Mouse (Mus musculus): ENCODE measurements at regions not wholly inside any gene's neighbourhood (a gene's known extent, or its start where the extent isn't known, plus 50 kb on each side); places are given as distances from the start of the nearest gene placed in this dataset.
A peak's percentile ranks its signal among the peaks of the same experiment; 100 is the strongest.

- Histone ChIP-seq H3K4me2 (no peak overlapping the region), H3K27me3 (replicated peaks) (no peaks in the 10 kb centered on the region), H3K36me3 (no peaks in the 10 kb centered on the region), H3K4me3 (replicated peaks) (no peak overlapping the region), H3K4me1 (no peaks in the 10 kb centered on the region), H3K9ac (replicated peaks) (no peak overlapping the region), H3K27ac (replicated peaks) (no peak overlapping the region), H3K9me3 (replicated peaks) (no peaks in the 10 kb centered on the region)
- ATAC-seq (ENCODE audit: low FRiP score), result no peak
- 42% methylated on average over 1 of the region's 1 CpGs for WGBS
These were observed 707.5 kb upstream of the Mdga2 start for GRCm38 (mm10) chr12:67929842-67930241.

- H3K9ac ChIP-seq (replicated peaks), result no peak overlapping the region
- H3K36me3 ChIP-seq, result no peaks in the 10 kb centered on the region
- no peak overlapping the region for H3K4me3 ChIP-seq (replicated peaks)
- no peaks in the 10 kb centered on the region for H3K27me3 ChIP-seq (replicated peaks)
- peak; percentile 76 for ATAC-seq (ENCODE audit: low FRiP score)
- no peaks in the 10 kb centered on the region for H3K4me1 ChIP-seq
- H3K27ac ChIP-seq (replicated peaks), result no peak overlapping the region
- H3K4me2 ChIP-seq, result no peak overlapping the region
- WGBS, result 28% methylated on average over 4 of the region's 4 CpGs
- no peaks in the 10 kb centered on the region for H3K9me3 ChIP-seq (replicated peaks)
These were observed 692.3 kb upstream of the Mdga2 start for GRCm38 (mm10) chr12:67914603-67915002.

- WGBS, result 71% methylated on average over 2 of the region's 2 CpGs
- H3K9me3 ChIP-seq (replicated peaks), result no peaks in the 10 kb centered on the region
- H3K4me3 ChIP-seq (replicated peaks), result no peak overlapping the region
- H3K27me3 ChIP-seq (replicated peaks), result no peaks in the 10 kb centered on the region
- H3K27ac ChIP-seq (replicated peaks), result no peak overlapping the region
- H3K36me3 ChIP-seq, result no peaks in the 10 kb centered on the region
- no peak overlapping the region for H3K9ac ChIP-seq (replicated peaks)
- H3K4me1 ChIP-seq, result no peaks in the 10 kb centered on the region
- H3K4me2 ChIP-seq, result no peak overlapping the region
- ATAC-seq (ENCODE audit: low FRiP score), result no peak
These were observed 664.9 kb upstream of the Mdga2 start for GRCm38 (mm10) chr12:67887296-67887695.

- Histone ChIP-seq H3K9ac (replicated peaks) (no peak overlapping the region), H3K4me1 (no peaks in the 10 kb centered on the region), H3K9me3 (replicated peaks) (no peaks in the 10 kb centered on the region), H3K4me2 (no peak overlapping the region), H3K36me3 (no peaks in the 10 kb centered on the region), H3K4me3 (replicated peaks) (no peak overlapping the region), H3K27me3 (replicated peaks) (no peaks in the 10 kb centered on the region), H3K27ac (replicated peaks) (no peak overlapping the region)
- 55% methylated on average over 2 of the region's 2 CpGs for whole genome bisulfite sequencing
- no peak for ATAC-seq (ENCODE audit: low FRiP score)
These were observed 640.3 kb upstream of the Mdga2 start for GRCm38 (mm10) chr12:67862615-67863014.

- Histone ChIP-seq H3K4me2 (no peak overlapping the region), H3K9me3 (replicated peaks) (no peaks in the 10 kb centered on the region), H3K4me1 (no peaks in the 10 kb centered on the region), H3K27ac (replicated peaks) (no peak overlapping the region), H3K36me3 (no peaks in the 10 kb centered on the region), H3K27me3 (replicated peaks) (no peaks in the 10 kb centered on the region), H3K4me3 (replicated peaks) (no peak overlapping the region), H3K9ac (replicated peaks) (no peak overlapping the region)
- ATAC-seq (ENCODE audit: low FRiP score), result no peak
- 92% methylated on average over 1 of the region's 1 CpGs for WGBS
These were observed 638.4 kb upstream of the Mdga2 start for GRCm38 (mm10) chr12:67860713-67861112.

- no peak overlapping the region for H3K9ac ChIP-seq (replicated peaks)
- H3K4me2 ChIP-seq, result no peak overlapping the region
- H3K36me3 ChIP-seq, result no peaks in the 10 kb centered on the region
- no peaks in the 10 kb centered on the region for H3K9me3 ChIP-seq (replicated peaks)
- WGBS, result 94% methylated on average over 2 of the region's 2 CpGs
- no peak overlapping the region for H3K4me3 ChIP-seq (replicated peaks)
- no peaks in the 10 kb centered on the region for H3K4me1 ChIP-seq
- H3K27me3 ChIP-seq (replicated peaks), result no peaks in the 10 kb centered on the region
- no peak for ATAC-seq (ENCODE audit: low FRiP score)
- no peak overlapping the region for H3K27ac ChIP-seq (replicated peaks)
These were observed 630.3 kb upstream of the Mdga2 start for GRCm38 (mm10) chr12:67852625-67853024.

GRCm38 (mm10) chr12:67847517-67847916, 625.2 kb upstream of the Mdga2 start:
- H3K36me3 ChIP-seq, result no peaks in the 10 kb centered on the region
- no peaks in the 10 kb centered on the region for H3K9me3 ChIP-seq (replicated peaks)
- no peak for ATAC-seq (ENCODE audit: low FRiP score)
- H3K9ac ChIP-seq (replicated peaks), result no peak overlapping the region
- H3K4me2 ChIP-seq, result no peak overlapping the region
- H3K27ac ChIP-seq (replicated peaks), result no peak overlapping the region
- H3K4me1 ChIP-seq, result no peaks in the 10 kb centered on the region
- no peak overlapping the region for H3K4me3 ChIP-seq (replicated peaks)
- H3K27me3 ChIP-seq (replicated peaks), result no peaks in the 10 kb centered on the region

GRCm38 (mm10) chr12:67804297-67804696, 581.9 kb upstream of the Mdga2 start:
- WGBS, result 81% methylated on average over 6 of the region's 6 CpGs
- Histone ChIP-seq H3K27me3 (replicated peaks) (no peaks in the 10 kb centered on the region), H3K27ac (replicated peaks) (no peak overlapping the region), H3K4me1 (no peaks in the 10 kb centered on the region), H3K4me3 (replicated peaks) (no peak overlapping the region), H3K36me3 (no peaks in the 10 kb centered on the region), H3K4me2 (no peak overlapping the region), H3K9ac (replicated peaks) (no peak overlapping the region), H3K9me3 (replicated peaks) (no peaks in the 10 kb centered on the region)
- ATAC-seq (ENCODE audit: low FRiP score), result no peak

- H3K27me3 ChIP-seq (replicated peaks), result no peaks in the 10 kb centered on the region
- WGBS, result 77% methylated on average over 2 of the region's 2 CpGs
- no peak overlapping the region for H3K27ac ChIP-seq (replicated peaks)
- H3K4me2 ChIP-seq, result no peak overlapping the region
- no peak overlapping the region for H3K4me3 ChIP-seq (replicated peaks)
- no peaks in the 10 kb centered on the region for H3K9me3 ChIP-seq (replicated peaks)
- ATAC-seq (ENCODE audit: low FRiP score), result no peak
- no peaks in the 10 kb centered on the region for H3K36me3 ChIP-seq
- H3K9ac ChIP-seq (replicated peaks), result no peak overlapping the region
- no peaks in the 10 kb centered on the region for H3K4me1 ChIP-seq
These were observed 577.4 kb upstream of the Mdga2 start for GRCm38 (mm10) chr12:67799776-67800175.

Data from neural tube, embryonic 15.5 days (tissue).